Mouse (Mus musculus): ENCODE measurements around the gene Hspg2.

The Hspg2 gene

GRCm38 (mm10) chr4:137480993-137481340 lies 12.4 kb downstream of the Hspg2 start:
- DNase-seq (ENCODE audit: low read depth, low spot score): no peak

- no peak for DNase-seq (ENCODE audit: low read depth, low spot score)
Observed at GRCm38 (mm10) chr4:137481381-137482030, 12.9 kb downstream of the Hspg2 start.

GRCm38 (mm10) chr4:137483871-137484270 lies 15.3 kb downstream of the Hspg2 start:
- DNase-seq (ENCODE audit: low read depth, low spot score): no peak

GRCm38 (mm10) chr4:137484586-137484985 lies 16.0 kb downstream of the Hspg2 start:
- no peak for DNase-seq (ENCODE audit: low read depth, low spot score)

- no peak for DNase-seq (ENCODE audit: low read depth, low spot score)
Observed at GRCm38 (mm10) chr4:137485258-137485960, 16.8 kb downstream of the Hspg2 start.

GRCm38 (mm10) chr4:137486081-137487014 lies 17.8 kb downstream of the Hspg2 start:
- DNase-seq (ENCODE audit: low read depth, low spot score): no peak

- no peak for DNase-seq (ENCODE audit: low read depth, low spot score)
Observed at GRCm38 (mm10) chr4:137487286-137488000, 18.9 kb downstream of the Hspg2 start.

GRCm38 (mm10) chr4:137488038-137488437 lies 19.5 kb downstream of the Hspg2 start:
- DNase-seq (ENCODE audit: low read depth, low spot score): no peak

- DNase-seq (ENCODE audit: low read depth, low spot score): no peak
Observed at GRCm38 (mm10) chr4:137488571-137489303, 20.2 kb downstream of the Hspg2 start.

GRCm38 (mm10) chr4:137489996-137490395 lies 21.4 kb downstream of the Hspg2 start:
- no peak for DNase-seq (ENCODE audit: low read depth, low spot score)

- DNase-seq (ENCODE audit: low read depth, low spot score): no peak
Observed at GRCm38 (mm10) chr4:137492563-137492962, 24.0 kb downstream of the Hspg2 start.

GRCm38 (mm10) chr4:137493187-137493586 lies 24.6 kb downstream of the Hspg2 start:
- no peak for DNase-seq (ENCODE audit: low read depth, low spot score)

GRCm38 (mm10) chr4:137494751-137495500 lies 26.4 kb downstream of the Hspg2 start:
- DNase-seq (ENCODE audit: low read depth, low spot score): no peak

- no peak for DNase-seq (ENCODE audit: low read depth, low spot score)
Observed at GRCm38 (mm10) chr4:137495501-137496100, 27.0 kb downstream of the Hspg2 start.

GRCm38 (mm10) chr4:137497367-137497766 lies 28.8 kb downstream of the Hspg2 start:
- DNase-seq (ENCODE audit: low read depth, low spot score): no peak

- no peak for DNase-seq (ENCODE audit: low read depth, low spot score)
Observed at GRCm38 (mm10) chr4:137497892-137498722, 29.5 kb downstream of the Hspg2 start.

- DNase-seq (ENCODE audit: low read depth, low spot score): no peak
Observed at GRCm38 (mm10) chr4:137498882-137499583, 30.5 kb downstream of the Hspg2 start.

GRCm38 (mm10) chr4:137500149-137500548 lies 31.6 kb downstream of the Hspg2 start:
- no peak for DNase-seq (ENCODE audit: low read depth, low spot score)
